Mouse (Mus musculus) layer of hippocampus, adult 2 months (tissue): Measurements from ENCODE around the gene Med12l. TPM values are rescaled to one million over a fixed set of nuclear protein-coding genes. Genes with fewer than 3 reads are reported as not detected.

Experiments used
- DNase-seq, 2 experiments: peaks; one replicate each; pipeline ENCODE4 v3.0.0; 2022; ENCODE audit warnings: low spot score in 2 of 2
- H3K27ac ChIP-seq: fragments of 200-600 bp; 2 replicates; pipeline ENCODE4 v1.8.1; 2022
- H3K4me3 ChIP-seq: fragments of 200-600 bp; 2 replicates; pipeline ENCODE4 v1.8.1; 2022; ENCODE audit warnings: mild to moderate bottlenecking
- CTCF ChIP-seq: fragments of 200-600 bp; conservative IDR thresholded peaks from 2 replicates; pipeline ENCODE4 v1.8.1; 2022; ENCODE audit warnings: antibody characterized with exemption, mild to moderate bottlenecking, moderate library complexity
- total RNA-seq, 2 experiments: library from RNA; stranded (reverse); gene quantifications; 2 replicates each; pipeline ENCODE4 v1.2.3; 2021

Med12l gene
- total RNA-seq, 2 experiments from 2014 or later = 54.2 to 61.6 TPM

DNA sequence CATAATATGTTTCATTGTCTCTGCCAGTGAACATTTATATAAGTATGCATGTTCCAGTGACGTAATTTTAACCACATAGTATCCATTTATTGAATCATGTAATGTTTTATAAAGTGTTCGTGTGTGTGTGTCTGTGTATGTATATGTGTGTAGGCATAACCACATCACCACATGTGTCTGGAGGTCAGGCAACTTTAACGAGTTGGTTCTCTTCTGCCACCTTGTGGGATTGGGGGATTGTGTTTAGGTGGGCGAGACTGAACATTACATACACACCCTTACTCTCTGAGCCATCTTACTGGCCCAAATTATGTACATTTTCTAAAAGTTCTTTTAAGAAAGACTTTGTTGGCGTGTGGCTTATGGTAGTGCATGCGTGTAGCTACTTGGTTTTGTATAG is 162.9 kb downstream of the Med12l start:
- Histone ChIP-seq H3K27ac (no peak overlapping the region), H3K4me3 (no peak overlapping the region)
- no peak for DNase-seq
- TF ChIP-seq CTCF = peak; percentile 25

DNA sequence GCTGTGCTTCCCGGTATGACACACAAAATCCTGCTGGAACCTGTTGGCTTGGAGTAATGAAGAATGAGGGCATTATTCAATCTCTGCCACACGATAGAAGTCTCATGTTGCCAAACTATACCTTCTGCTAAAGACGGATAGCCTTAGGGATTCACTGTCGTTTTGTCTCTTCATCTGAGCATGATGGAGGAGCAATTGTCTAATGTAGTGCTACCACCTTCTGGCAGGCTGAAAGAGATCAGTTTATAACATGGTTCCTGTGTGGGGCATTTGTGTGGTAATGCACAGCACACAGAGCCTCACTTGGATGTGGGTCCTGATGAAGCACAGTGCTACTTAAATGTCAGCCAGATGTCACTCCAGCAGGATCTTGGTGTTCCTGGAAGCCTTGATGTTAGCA is 163.6 kb downstream of the Med12l start:
- no peak for DNase-seq

DNA sequence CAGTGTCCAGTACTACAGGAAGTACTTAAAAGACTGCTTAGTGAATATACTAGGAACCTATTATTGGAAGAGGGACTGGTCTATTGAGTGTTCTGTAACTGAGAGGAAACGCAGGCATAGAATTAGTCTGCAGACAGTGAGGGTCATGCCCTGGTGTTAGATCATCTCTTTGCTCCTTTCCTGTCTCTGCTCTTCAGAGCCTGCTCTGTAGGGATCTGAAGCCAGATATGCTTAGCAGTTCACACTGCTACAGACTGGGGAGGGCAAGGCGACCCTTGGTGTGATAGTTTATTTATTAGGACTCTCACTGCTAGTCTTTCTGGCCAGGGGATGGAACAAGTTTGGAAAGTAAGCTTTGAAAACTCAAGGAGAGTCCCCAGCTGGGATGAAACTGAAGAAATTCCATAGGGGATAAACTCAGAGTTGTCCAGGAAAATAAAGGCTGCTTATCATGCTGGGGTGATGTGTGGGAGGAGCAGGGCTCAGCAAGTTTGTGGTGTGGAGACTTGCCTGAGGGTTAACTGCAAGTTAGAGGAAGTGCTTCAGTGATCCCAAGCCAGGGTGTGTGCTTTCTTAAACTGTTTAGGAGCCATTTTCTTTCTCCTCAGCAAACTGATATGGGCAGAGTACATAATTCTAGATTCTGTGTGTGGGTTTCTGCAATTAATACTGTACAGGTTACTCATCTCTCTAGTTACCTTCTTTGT is 164.4 kb downstream of the Med12l start:
- Histone ChIP-seq H3K27ac (no peak overlapping the region), H3K4me3 (no peak overlapping the region)
- no peak for DNase-seq
- TF ChIP-seq CTCF = no peak

More for the DNA sequence above, 163.6 kb downstream of the Med12l start:
- no peak overlapping the region for H3K4me3 ChIP-seq
- no peak overlapping the region for H3K27ac ChIP-seq
- peak; percentile 52 for TF ChIP-seq CTCF

DNA sequence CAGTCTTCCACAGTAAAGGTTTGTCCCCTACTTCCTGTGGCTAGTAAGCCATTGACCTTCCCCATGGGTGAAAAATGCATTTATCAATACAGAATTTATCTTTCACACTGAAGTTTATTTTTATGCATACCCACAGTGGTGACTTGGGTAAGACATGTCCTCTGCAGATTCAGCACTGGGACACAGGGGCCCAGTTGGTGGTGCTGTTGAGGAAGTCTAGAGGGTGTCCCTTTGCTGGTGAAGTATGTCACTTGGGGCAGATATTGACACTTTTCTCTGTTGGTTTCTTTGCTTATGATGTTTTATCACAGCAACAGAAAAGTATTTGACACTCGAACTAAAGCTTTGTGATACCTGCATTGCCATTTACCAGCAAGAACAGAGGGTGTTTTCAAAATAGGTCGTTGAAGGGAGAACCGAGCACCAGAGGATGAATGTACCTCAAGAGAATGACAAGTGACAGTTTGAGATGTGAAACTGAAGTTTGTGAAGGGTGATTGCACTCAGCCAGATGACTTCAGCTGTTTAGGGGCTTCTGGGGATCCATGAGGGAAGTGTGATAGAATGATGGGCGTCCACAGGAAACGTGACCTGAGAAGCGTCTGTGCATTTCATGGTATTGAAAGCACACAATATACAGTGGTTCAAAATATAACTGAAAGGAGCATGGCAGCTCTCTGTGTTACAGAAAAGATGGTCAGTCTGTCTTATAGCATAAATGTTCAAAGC is 169.0 kb downstream of the Med12l start:
- DNase-seq = no peak
- peak; percentile 41 for TF ChIP-seq CTCF
- Histone ChIP-seq H3K4me3 (no peak overlapping the region), H3K27ac (no peak overlapping the region)

DNA sequence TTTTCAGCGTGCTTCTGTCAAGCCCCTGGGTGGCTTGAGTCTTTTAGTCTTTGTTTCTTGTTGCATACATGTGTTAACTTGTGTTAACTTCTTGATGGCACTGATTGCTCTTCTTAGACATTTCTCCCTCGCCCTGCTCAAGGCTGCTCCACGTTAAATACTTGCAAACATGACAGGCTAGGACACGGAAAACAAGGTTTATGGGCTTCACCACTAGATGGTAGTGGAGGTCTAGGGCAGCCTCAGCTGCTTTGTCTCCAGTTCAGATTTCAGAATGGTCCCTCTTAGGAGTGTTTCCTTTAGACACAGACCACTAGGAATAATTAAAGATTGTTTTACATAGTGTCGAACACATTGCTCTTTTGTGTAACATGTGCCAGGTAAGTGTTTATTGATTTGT is 169.6 kb downstream of the Med12l start:
- no peak overlapping the region for H3K4me3 ChIP-seq
- DNase-seq = peak; percentile 43 to 66
- TF ChIP-seq CTCF = peak; percentile 94
- no peak overlapping the region for H3K27ac ChIP-seq

DNA sequence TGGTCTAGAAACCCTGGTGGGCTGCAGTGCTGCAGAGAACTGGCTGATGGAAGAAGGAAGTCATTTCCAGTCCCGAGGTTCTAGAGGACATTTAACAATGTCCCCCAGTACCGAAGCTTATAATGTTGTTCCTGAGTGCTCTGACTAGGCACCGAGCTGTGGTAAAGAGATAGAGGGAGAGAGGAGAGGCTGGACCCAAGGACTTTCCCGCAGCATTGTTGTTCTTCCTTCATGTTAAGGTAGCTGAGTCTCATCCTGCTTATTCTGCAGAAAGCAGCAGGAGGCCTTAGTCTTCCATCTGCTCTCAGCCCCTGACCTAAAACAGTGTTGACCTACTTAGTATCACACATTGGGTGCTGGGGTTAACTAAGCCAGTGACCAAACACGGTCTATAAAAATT is 171.2 kb downstream of the Med12l start:
- H3K27ac ChIP-seq = no peak overlapping the region
- DNase-seq = no peak
- no peak overlapping the region for H3K4me3 ChIP-seq
- TF ChIP-seq CTCF = no peak

DNA sequence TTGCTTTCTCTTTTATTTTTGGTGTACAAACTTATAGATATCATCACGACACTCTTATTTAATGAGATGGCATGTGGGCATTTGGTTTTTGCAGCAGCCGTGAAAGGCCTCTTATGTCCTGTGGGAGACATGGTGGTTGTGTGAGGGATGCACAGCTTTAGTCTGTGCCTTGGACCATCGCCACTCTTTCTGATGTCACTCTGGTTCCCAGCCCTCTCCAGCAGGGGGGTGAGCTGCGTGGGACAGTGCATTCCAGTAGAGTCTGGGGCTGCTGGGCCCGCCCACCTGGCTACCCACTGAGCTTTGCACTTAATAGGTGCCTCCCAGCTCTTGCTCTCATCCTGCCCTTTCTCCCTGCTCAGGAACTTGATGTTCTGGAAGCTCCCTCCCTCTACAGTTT is 175.5 kb downstream of the Med12l start:
- no peak overlapping the region for H3K4me3 ChIP-seq
- DNase-seq = no peak
- TF ChIP-seq CTCF = peak; percentile 34
- no peak overlapping the region for H3K27ac ChIP-seq

DNA sequence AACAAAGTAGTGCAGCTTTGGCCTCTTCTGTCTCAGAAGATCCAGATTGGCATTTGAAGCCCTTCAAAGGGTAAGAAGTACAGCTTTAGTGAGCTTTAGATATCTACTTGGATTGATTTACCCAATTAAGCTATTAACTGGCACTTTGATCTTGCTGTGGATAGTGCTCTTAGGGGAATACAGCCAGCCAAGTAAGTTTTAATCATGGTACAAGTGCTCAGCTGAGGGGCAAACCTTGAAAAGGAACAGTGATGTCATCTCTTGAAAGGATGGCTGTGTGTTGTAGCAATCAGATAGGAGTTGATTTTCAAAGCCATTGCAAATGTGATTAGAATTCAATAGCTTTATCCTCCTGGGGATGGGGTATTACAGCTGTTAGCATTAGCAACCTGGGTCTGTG is 176.5 kb downstream of the Med12l start:
- Histone ChIP-seq H3K4me3 (no peak overlapping the region), H3K27ac (no peak overlapping the region)
- no peak for DNase-seq
- no peak for TF ChIP-seq CTCF

DNA sequence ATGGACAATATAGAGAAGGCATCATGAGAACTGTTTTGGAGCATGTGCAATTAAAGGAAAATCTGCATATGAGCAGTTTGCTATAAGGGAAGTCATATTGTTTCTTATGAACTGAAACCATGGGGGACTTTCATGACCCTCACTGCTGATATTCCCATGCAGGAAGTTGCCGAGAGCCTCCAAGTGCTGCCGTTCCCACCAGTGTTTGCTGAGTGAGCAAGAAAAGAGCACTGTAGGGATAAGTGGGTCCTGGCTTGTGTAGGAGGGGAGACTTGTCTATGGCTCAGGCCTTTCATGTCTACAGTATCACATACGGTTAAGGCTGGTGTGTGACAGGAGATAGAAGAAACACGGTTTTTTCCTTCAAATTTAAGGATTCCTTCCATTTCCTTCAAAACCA is 180.0 kb downstream of the Med12l start:
- Histone ChIP-seq H3K4me3 (no peak overlapping the region), H3K27ac (no peak overlapping the region)
- DNase-seq = no peak
- TF ChIP-seq CTCF = no peak

DNA sequence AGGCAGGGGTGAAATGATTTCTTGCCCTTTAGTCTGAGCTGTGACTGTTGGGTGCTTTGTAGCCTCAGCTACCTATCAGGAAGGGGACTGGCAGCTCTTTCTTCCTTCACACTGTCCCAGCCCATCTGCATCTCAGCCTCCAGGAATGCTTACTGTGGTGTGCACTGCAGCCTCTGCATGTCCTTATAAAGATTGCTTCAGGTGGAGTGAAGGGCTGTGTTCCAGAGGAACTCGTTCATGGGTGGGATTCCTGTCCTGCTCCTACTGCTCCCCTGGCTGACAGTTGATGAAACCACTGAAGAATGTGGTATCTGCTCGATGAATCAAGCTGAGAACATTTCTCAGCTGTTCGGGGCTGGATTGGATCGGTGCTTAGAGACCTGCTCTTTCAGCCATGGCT is 181.7 kb downstream of the Med12l start:
- no peak for TF ChIP-seq CTCF
- H3K27ac ChIP-seq = no peak overlapping the region
- no peak overlapping the region for H3K4me3 ChIP-seq
- DNase-seq = no peak

DNA sequence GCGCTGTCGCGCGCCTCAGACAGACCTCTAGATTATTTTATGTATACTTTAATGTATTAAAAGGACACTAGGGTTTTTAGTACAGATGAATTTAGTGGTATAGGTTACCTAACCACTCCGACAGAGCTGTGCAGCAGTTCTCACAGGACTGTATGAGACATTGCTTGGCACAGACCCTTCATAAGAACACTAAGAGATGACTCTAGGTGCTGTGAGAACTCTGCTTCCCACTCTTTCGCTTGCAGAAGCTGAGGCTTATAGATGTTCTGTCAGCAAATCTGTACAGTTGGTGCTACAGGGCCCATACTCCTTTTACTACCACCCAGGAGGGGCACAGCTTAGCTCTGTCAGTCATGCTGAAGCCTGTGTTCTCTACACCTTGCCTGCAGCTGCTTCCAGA is 186.0 kb downstream of the Med12l start:
- Histone ChIP-seq H3K27ac (no peak overlapping the region), H3K4me3 (no peak overlapping the region)
- TF ChIP-seq CTCF = no peak
- DNase-seq = no peak

DNA sequence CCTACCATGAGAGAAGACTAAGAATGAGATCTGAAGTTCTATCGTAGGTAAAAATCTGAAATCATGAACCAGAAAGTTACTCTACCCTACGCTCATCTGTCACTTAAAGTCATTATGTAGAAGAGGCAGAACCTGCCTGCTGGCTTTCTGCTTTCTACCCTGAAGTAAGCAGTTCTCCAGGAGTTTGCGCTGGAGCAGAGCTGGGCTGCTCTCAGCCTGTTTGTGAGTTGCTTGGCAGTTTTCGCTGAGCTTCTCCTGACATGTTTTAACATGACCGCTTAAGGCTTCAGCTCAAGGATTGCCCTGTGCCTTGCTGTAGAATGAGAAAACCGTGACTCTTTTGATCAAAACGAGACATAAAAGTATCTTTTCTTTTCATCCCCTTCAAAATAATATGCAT is 188.5 kb downstream of the Med12l start:
- DNase-seq = no peak
- TF ChIP-seq CTCF = no peak
- Histone ChIP-seq H3K4me3 (no peak overlapping the region), H3K27ac (no peak overlapping the region)

DNA sequence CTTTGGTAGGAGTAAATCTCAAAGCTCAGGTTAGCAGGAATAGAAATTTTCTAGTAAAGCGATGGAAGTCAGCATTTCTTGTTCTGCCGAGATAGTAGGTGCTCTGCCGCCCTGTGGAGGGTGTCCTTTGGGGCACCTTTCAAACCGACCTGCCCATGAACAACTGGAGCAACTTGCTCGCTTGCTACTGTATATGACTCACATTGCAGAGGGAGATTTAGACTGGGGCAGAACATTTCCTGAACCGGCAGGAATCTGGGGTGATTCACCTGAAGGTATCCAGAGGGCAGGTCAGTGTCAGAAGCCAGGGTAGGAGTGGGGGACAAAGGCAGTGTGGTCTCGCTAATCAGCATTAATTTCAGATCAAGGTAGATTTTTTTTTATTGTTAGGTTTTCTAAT is 189.3 kb downstream of the Med12l start, which contains the start of gene Gpr87:
Gene Gpr87 (minus strand): TSS at position 167 of the 400 bp plus-strand sequence.
- DNase-seq = no peak
- no peak within 1 kb of the TSS for H3K4me3 ChIP-seq
- TF ChIP-seq CTCF = no peak
- H3K27ac ChIP-seq = no peak within 1 kb of the TSS
